Comparison of ENCODE assay signal across 12 mouse cellular contexts in the genomic region with DNA sequence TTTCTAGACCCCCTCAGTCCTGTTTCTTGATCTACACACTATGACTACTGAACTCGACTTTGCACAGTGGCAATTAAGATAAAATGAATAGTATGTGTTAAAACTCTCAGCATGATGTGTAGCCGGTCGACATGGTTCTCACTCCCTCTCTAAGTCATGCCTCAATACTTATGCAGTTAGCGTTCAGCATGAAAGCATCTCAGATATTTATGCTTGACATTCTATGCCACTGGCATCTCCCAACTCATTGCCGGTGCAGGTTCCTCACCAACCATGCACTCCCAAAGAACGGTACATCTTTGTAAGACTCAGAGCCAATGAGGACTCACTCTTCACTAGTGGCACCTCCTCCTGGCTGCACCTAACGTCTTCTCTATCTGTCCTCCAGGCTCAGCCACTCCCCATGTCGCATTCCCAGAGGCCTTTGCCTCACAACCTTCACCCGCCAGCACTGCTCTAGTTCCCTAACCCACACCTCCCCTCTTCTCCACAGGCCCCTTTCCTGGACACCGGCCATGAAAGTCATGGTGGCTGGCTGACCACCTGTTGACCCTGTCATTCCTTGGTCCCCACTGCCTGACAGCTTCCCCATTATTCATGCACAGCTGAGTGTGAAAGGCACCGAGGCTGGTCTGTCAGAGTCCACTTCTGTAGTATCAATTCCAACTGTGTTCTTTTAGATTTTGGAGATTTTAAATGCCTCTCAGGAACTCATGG.
DNase-seq lines count a peak whose midpoint lies in the region.
"Had no signal": no experiment of that assay in that cellular context is flagged by ENCODE, and none has a peak within 500 bp of the region (broad histone marks: within the 10 kb centered on the region; RNA-seq: fewer than 3 reads in every experiment).

No protein-coding gene starts in this region.

- peak; percentile 27 to 30 for DNase-seq in cerebellum, postnatal 10 days
- DNase-seq in cerebellum, adult 9-11 months, result no peak
- peak; percentile 17 for DNase-seq in lung, postnatal 10 days
- no peak for DNase-seq in lung, postnatal 14 days
- DNase-seq in kidney, postnatal 25 days, result peak; percentile 58 to 70
- no peak for DNase-seq in spleen, adult 12 weeks (ENCODE audit: low spot score)
- no peak for DNase-seq in cerebellum, adult 11-12 months
- DNase-seq in adrenal gland, adult 18-20 months (ENCODE audit: low spot score in 2 of 2), result no peak
- DNase-seq: cerebellum, adult 18-20 months; heart, postnatal 14 days; midbrain, embryonic 14.5 days; thymus, adult 2 months had no signal

Comparison
In these comparisons a context has a peak if more than half of its experiments do, and no peak if none do; other contexts are left out.
1. DNase-seq: peak in cerebellum, postnatal 10 days (2 of 2), lung, postnatal 10 days (single experiment) and kidney, postnatal 25 days (2 of 2); none in cerebellum, adult 9-11 months (single experiment), lung, postnatal 14 days (single experiment), spleen, adult 12 weeks (single experiment), cerebellum, adult 11-12 months (single experiment) and adrenal gland, adult 18-20 months (0 of 2).